Mouse (Mus musculus): Measurements from ENCODE around the gene Tnni1.
A peak's percentile ranks its signal among the peaks of the same experiment; 100 is the strongest.

The Tnni1 gene

GRCm38 (mm10) chr1:135778780-135779535, at the start of gene Tnni1:
Gene Tnni1 (plus strand): TSS chr1:135779434.
- peak; percentile 95 for DNase-seq

DNA sequence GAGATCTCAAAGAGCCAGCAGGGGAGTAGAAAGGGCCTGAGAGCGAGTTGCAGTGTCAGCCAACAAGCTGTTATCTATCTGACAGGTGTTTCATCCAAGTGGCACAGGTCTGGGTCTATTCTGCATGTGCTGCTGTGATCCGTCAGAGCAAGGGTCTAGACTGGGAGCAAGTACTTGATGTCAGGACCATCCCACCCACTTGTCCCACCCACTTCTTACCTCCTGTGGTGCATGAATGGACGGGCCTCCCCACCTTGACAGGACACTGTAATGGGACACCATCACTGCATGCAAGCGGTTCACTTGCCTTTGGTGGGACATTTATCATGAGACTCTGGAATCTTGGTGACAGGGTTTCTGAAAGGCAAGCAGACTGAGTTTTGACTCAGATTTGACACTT, 49.4 kb upstream of the Tnni1 start:
- no peak for DNase-seq

DNA sequence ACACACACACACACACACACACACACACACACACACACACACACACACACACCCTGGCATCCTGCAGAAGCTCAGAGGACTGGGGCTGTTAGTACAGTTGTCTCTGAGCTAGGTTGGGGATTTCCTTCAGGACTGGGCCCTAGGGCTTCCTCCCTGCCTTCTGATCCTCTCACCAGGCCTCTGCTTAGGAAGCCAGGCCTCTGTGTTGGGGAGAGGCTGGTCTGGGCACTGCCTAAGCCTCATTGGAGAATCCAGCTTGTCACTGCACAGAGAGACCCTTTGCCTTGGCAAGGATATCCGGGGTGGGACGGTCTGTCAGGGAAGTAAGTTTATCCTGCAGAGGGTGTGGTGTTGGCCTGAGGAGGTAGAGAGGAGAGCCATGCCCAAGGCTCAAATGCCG, 48.9 kb upstream of the Tnni1 start:
- DNase-seq: peak; percentile 95

DNA sequence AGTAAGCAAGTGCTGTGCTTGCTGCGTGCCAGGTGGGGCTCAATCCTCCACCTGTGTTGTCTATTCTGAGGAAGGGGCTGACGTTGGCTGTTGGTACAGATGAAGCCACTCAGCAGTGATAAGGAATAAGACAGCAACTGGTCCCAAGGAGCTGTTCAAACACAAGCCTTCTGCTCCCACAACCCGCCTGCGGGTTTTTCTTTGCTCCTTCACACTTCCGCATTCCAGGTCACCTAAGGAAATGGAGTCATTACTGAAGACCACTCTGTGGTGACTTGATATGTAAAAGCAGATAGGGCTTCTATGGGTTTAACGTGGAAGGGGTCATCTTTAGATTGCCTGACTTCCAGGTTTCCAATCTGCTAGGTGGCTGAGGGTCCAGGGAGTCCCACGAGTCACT, 47.8 kb upstream of the Tnni1 start:
- DNase-seq: no peak

- DNase-seq: peak; percentile 91
These were observed 47.1 kb upstream of the Tnni1 start for GRCm38 (mm10) chr1:135731897-135732684.

DNA sequence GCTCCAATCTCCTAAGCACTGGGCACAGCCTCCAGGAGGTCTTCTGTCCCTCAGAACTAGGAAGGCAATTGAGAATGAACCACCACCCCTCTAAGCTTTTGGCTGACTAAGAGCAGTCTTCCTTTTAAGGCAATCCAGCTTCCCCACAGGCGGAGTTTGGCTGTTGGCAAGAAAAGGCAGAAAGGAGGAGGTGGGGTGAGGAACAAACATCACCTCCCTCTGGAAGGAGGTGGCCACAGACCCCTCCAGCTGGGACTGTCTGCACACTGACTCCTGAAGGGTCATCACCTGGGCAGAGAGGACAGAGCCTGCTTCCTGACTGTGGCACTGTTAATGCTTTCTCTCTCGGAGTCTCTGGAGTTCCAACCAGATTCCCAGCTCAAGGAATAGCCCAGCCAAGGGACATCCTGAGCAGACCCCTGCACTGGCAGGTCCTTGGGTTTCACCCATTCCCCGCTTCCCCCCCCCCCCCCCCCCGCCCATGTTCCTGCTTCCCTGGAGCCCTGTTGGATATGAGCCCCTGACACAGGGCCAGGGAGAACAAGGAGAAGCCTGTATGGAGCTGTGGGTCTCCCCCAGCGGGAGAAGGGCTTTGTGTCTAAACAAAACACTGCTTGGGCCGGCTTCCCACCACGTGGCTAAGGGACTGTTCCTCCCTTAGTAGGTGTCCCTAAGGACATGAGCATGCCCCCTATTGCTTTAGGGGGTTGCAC, 44.9 kb upstream of the Tnni1 start:
- peak; percentile 98 for DNase-seq

GRCm38 (mm10) chr1:135735460-135735859, 43.8 kb upstream of the Tnni1 start:
- DNase-seq: no peak

DNA sequence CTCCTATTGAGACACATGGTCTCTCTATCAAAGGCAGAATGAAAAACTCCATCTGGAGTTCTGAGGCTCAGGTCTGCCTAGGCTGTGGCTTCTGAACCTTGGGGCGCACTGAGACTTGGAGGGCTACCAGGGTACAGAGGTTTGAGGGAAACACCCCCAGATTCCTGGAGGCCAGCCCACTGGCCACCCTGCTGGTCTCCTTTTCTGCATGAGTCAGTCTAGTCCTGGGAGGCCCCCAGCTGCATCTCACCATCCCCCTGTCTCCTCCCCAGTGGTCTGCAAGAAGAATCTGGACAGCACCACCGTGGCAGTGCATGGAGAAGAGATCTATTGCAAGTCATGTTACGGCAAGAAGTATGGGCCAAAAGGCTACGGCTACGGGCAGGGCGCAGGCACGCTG, 34.2 kb upstream of the Tnni1 start:
- DNase-seq: peak; percentile 95

DNA sequence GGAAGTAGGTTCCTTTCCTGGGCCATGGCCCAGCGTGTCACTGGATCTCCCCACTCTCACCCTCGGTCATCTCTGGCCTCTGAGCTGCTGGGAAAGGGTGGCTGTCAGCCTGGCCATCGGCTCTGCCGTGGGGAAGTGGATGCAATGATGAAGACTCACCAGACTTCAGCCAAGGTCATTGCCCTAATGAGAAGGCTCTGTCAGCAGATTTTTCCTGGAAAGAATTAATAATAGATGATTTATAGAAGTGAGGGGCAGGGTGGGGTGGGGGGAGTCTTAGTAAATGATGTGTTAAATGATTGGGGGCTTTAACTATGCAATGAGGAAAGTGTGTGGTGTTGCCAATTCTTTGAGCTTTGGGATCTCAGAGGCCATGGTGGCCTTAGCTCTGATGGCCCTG, 33.0 kb upstream of the Tnni1 start:
- DNase-seq: no peak

DNA sequence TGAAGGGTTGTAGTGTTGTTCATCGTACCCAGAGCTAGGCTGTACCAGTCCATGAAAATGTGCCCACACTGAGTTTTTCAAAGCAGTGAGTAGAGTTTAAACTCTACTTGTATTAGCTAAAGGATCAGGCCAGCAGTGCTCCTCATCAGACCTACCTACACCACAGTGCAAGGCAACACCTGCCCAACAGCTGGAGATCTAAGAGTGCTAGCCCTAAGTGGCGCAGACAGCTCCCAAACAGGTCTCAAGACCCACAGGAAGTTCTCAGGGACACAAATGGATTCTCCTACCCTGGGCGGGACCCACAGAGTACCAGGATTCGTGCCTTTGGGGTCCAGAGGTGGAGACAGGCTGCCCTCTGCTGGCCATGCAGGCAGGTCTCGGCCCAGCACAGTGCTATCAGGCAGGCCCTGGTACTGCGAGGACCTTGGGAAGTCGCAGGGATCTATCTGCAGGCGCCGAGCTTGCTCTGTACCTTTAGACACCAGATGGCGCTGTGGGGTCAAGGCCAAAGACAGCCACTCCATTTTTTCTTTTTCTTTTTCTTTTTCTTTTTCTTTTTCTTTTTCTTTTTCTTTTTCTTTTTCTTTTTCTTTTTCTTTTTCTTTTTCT, 26.4 kb upstream of the Tnni1 start:
- DNase-seq: peak; percentile 99

- peak; percentile 99 for DNase-seq
These were observed 23.9 kb upstream of the Tnni1 start for GRCm38 (mm10) chr1:135755287-135755686.

- no peak for DNase-seq
These were observed 23.3 kb upstream of the Tnni1 start for GRCm38 (mm10) chr1:135755913-135756312.

- DNase-seq: no peak
These were observed 21.9 kb upstream of the Tnni1 start for GRCm38 (mm10) chr1:135757287-135757686.

DNA sequence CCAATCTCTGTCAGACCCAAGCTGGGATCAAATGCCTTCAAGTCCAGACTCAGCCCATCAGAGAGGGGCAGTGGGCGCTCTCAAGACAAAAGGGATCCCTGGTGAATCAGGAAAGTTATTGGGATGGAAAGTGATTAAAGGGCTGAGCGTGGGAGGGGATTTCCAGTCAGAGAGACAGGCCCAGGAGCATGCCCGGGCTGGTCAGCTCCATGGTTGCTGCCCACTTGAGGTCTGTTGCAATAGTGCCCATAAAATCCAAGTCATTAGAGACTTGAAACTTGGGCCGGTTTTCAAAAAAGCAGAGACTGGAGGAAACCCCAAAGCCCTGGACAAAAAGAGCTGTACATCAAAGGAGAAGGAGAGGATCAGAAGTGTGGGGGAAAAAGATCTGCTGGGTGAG, 19.5 kb upstream of the Tnni1 start:
- no peak for DNase-seq

- no peak for DNase-seq
These were observed 19.0 kb upstream of the Tnni1 start for GRCm38 (mm10) chr1:135760216-135760615.

- DNase-seq: no peak
These were observed 17.5 kb upstream of the Tnni1 start for GRCm38 (mm10) chr1:135761728-135762127.

DNA sequence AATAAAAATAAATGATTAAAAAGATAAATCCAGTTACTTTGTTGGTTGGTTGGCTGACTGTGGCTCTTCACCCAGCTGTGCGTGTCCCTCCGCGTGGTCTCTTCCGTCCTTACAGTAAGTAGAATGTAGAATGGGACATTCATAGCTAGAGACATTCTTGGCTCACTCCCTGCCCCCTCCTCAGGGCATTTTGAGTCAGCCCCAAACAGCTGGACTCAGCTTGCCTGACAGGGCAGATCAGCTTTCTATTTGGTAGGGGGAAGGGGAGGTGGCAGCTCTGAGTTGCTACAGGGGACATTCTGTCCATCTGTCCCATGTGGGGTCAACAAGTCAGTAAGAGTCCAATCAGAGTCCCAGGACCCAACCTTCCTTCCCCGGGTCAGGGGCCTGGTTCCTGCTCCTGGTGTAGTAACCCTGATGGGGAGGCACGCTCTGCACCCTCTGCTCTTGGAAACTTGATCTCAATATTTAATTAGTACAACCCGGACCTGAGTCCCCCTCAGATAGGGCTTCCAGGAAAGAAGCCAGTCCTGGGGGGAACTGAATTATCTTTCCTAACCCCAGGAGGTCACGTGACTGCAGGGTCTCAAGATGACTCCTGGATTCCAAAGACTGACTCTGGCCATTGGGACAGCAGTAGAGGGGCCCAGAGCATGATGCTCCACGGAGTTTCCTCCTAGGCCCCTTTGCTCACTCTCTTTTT, 15.6 kb upstream of the Tnni1 start:
- DNase-seq: peak; percentile 97

- no peak for DNase-seq
These were observed 15.1 kb upstream of the Tnni1 start for GRCm38 (mm10) chr1:135764206-135764528.

- DNase-seq: peak; percentile 99
These were observed 13.3 kb upstream of the Tnni1 start, which contains the start of gene Phlda3 for GRCm38 (mm10) chr1:135765645-135766591. Gene Phlda3 (plus strand): TSS chr1:135766119.

GRCm38 (mm10) chr1:135766592-135767306, 12.5 kb upstream of the Tnni1 start:
- no peak for DNase-seq

All from heart, adult 11 months (tissue).